Mouse (Mus musculus) cerebellum, postnatal 4 days (tissue): ENCODE measurements around the gene Tyk2.

Experiments used
- DNase-seq, 2 experiments: peaks; one replicate each; pipeline ENCODE4 v3.0.0; 2022; ENCODE audit warnings: low spot score in 2 of 2, mixed read lengths in 1 of 2

Gene Tyk2

DNA sequence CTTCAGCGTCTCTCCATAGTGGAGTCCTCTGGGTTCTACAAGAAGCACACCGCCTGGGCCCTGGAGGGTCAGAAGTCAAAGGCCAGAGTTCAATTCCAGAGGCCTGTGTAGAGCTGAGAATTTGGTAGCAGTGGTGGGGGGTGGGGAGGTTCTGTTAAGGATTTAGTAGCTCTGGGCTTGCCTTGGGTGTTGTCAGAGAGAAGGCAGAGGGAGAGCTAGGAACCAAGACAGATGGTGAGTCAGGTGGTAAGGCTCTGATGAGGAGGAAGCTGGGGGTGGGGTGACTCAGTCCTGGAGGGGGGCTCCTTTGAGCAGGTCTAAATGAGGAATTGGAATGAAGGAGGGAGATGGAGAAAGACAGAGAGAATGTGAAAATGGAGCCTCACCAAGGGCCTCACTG lies 68.1 kb downstream of the Tyk2 start:
- no peak for DNase-seq
